8 mouse cellular contexts compared by ENCODE assay signal in genomic region chr11:81374841-81375240, GRCm38 (mm10).
A peak's percentile ranks its signal among the peaks of the same experiment; 100 is the strongest.
DNase-seq lines count a peak whose midpoint lies in the region; ATAC-seq and TF ChIP-seq lines count a peak whose summit lies in the region.

No protein-coding gene starts in this region.

- H3K27ac ChIP-seq in forebrain, postnatal 0 days (ENCODE audit: low read depth, low read length): no peak overlapping the region
- no peak overlapping the region for H3K27ac ChIP-seq in forebrain, embryonic 13.5 days
- no peak overlapping the region for H3K27ac ChIP-seq in lung, embryonic 14.5 days (ENCODE audit: low read depth)

- no peaks in the 10 kb centered on the region for H3K4me1 ChIP-seq in forebrain, postnatal 0 days (ENCODE audit: insufficient read depth)
- H3K4me1 ChIP-seq in forebrain, embryonic 13.5 days: peaks cover 16% of the 10 kb centered on the region
- no peaks in the 10 kb centered on the region; the same call in 1 of the 2 replicates for H3K4me1 ChIP-seq in lung, embryonic 14.5 days (ENCODE audit: insufficient read depth)

- no peak overlapping the region for H3K4me2 ChIP-seq in forebrain, postnatal 0 days (ENCODE audit: low read depth)
- no peak overlapping the region for H3K4me2 ChIP-seq in forebrain, embryonic 13.5 days
- H3K4me2 ChIP-seq in lung, embryonic 14.5 days: no peak overlapping the region

- H3K9ac ChIP-seq in forebrain, postnatal 0 days: no peak overlapping the region
- no peak overlapping the region for H3K9ac ChIP-seq in forebrain, embryonic 13.5 days
- no peak overlapping the region for H3K9ac ChIP-seq in lung, embryonic 14.5 days

- peak; percentile 81 for DNase-seq in forebrain, postnatal 0 days
- peak; percentile 39 for DNase-seq in 3134 (ENCODE audit: extremely low read depth, insufficient read length, low spot score)
- DNase-seq in adrenal gland, postnatal 14 days: peak; percentile 70
- DNase-seq in embryo, embryonic 11.5 days (ENCODE audit: low read depth, low spot score): peak; percentile 47
- peak; percentile 63 for DNase-seq in layer of hippocampus, adult 11-12 months (ENCODE audit: low spot score)
- DNase-seq in lung, embryonic 14.5 days: peak; percentile 78
- peak; percentile 50 for DNase-seq in telencephalon, adult 2 months (ENCODE audit: low read depth, low spot score)

- peak; percentile 84 for TF ChIP-seq CTCF in forebrain, postnatal 0 days (IDR thresholded peaks at IDR 0.05; ENCODE audit: low read depth)
- peak; percentile 81 for TF ChIP-seq CTCF in lung, embryonic 14.5 days (IDR thresholded peaks at IDR 0.05; ENCODE audit: low read depth)

- H3K4me3 ChIP-seq in forebrain, postnatal 0 days (ENCODE audit: low read depth, low read length): no peak overlapping the region
- no peak overlapping the region for H3K4me3 ChIP-seq in forebrain, embryonic 13.5 days
- H3K4me3 ChIP-seq in lung, embryonic 14.5 days (ENCODE audit: low read depth, low read length): no peak overlapping the region

- no peak for ATAC-seq in forebrain, postnatal 0 days
- no peak for ATAC-seq in forebrain, embryonic 13.5 days
- no peak for ATAC-seq in lung, embryonic 14.5 days (ENCODE audit: insufficient read depth)

- no peaks in the 10 kb centered on the region for H3K36me3 ChIP-seq in forebrain, postnatal 0 days (ENCODE audit: insufficient read depth)
- H3K36me3 ChIP-seq in forebrain, embryonic 13.5 days (ENCODE audit: poor library complexity, severe bottlenecking): no peaks in the 10 kb centered on the region
- H3K36me3 ChIP-seq in lung, embryonic 14.5 days (ENCODE audit: insufficient read depth): no peaks in the 10 kb centered on the region

- no peaks in the 10 kb centered on the region for H3K27me3 ChIP-seq in forebrain, postnatal 0 days (ENCODE audit: insufficient read depth, low read length)
- no peaks in the 10 kb centered on the region for H3K27me3 ChIP-seq in forebrain, embryonic 13.5 days
- no peaks in the 10 kb centered on the region for H3K27me3 ChIP-seq in lung, embryonic 14.5 days (ENCODE audit: insufficient read depth, low read length)

- H3K9me3 ChIP-seq in forebrain, postnatal 0 days (ENCODE audit: low read length): no peaks in the 10 kb centered on the region
- H3K9me3 ChIP-seq in forebrain, embryonic 13.5 days (replicated peaks): peaks cover 6% of the 10 kb centered on the region; the same call in 1 of the 2 replicates
- no peaks in the 10 kb centered on the region; the same call in 1 of the 2 replicates for H3K9me3 ChIP-seq in lung, embryonic 14.5 days (ENCODE audit: low read depth, low read length)
